In the genomic region with DNA sequence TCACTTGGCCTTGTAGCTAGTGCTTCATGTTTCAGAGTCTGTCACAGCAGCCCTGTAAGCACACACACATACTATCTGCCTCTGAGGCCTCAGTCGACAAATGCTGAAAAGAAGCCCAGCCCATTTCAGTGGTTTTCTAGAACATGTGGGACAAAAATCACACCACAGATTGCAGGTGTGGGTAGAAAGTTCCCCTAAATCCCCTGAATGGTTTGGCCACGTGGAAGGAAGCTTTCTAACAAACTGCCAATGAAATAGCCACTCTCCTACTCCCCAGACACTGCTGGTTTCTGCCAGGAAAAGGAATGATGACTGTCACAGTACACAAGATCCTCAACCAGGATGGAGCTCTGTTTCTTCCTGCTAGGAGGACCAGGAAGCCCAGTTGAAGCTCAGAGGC, we compare ENCODE assay signal across 25 mouse cellular contexts. TPM values are rescaled to one million over a fixed set of nuclear protein-coding genes. Genes with fewer than 3 reads are reported as not detected.
DNase-seq lines count a peak whose midpoint lies in the region; ATAC-seq and TF ChIP-seq lines count a peak whose summit lies in the region.
"Had no signal": no experiment of that assay in that cellular context is flagged by ENCODE, and none has a peak within 500 bp of the region (broad histone marks: within the 10 kb centered on the region; RNA-seq: fewer than 3 reads in every experiment).

No protein-coding gene starts in this region.

- H3K9me3 ChIP-seq in forebrain, embryonic 10.5 days = no peaks in the 10 kb centered on the region
- H3K9me3 ChIP-seq in forebrain, embryonic 16.5 days (ENCODE audit: control insufficient read depth, low read length) = no peaks in the 10 kb centered on the region
- no peaks in the 10 kb centered on the region for H3K9me3 ChIP-seq in midbrain, embryonic 16.5 days (replicated peaks; ENCODE audit: control insufficient read depth, low read length, poor library complexity, severe bottlenecking)
- H3K9me3 ChIP-seq in midbrain, embryonic 10.5 days (replicated peaks) = no peaks in the 10 kb centered on the region
- no peaks in the 10 kb centered on the region for H3K9me3 ChIP-seq in CH12.LX (replicated peaks; ENCODE audit: low read length)
- H3K9me3 ChIP-seq: forebrain, embryonic 13.5 days; heart, embryonic 13.5 days; hindbrain, embryonic 10.5 days; hindbrain, embryonic 15.5 days; midbrain, embryonic 15.5 days; neural tube, embryonic 12.5 days had no signal

- in situ Hi-C loops in CH12.LX (cut with MboI; ENCODE audit: low pct_ligation_motif_present, low pct_unique_long_range_greater_than_20kb, low sequenced_read_pairs) = no loop called here

- H3K9ac ChIP-seq in forebrain, embryonic 16.5 days (replicated peaks; ENCODE audit: low read depth, low read length) = no peak overlapping the region
- H3K9ac ChIP-seq in midbrain, embryonic 16.5 days (ENCODE audit: low read depth, low read length) = 0 out of 2 replicates have a peak overlapping the region, but pooled peaks have one; percentile 10
- H3K9ac ChIP-seq in CH12.LX (ENCODE audit: insufficient read depth, low read depth) = no peak overlapping the region
- H3K9ac ChIP-seq: forebrain, embryonic 13.5 days; heart, embryonic 13.5 days; hindbrain, embryonic 15.5 days; liver, embryonic 14.5 days; midbrain, embryonic 15.5 days; neural tube, embryonic 12.5 days had no signal

- H3K4me3 ChIP-seq in forebrain, embryonic 10.5 days = no peak overlapping the region
- H3K4me3 ChIP-seq in forebrain, embryonic 16.5 days (replicated peaks; ENCODE audit: low read length) = no peak overlapping the region
- no peak overlapping the region for H3K4me3 ChIP-seq in midbrain, embryonic 16.5 days (ENCODE audit: low read depth, low read length)
- H3K4me3 ChIP-seq in midbrain, embryonic 10.5 days = no peak overlapping the region
- no peak overlapping the region for H3K4me3 ChIP-seq in CH12.LX (replicated peaks in 1 of 3; ENCODE audit: low read depth in 2 of 3, low read length in 2 of 3, poor library complexity in 1 of 3)
- H3K4me3 ChIP-seq: forebrain, embryonic 13.5 days; heart, embryonic 13.5 days; hindbrain, embryonic 10.5 days; hindbrain, embryonic 15.5 days; layer of hippocampus, adult 2 months; midbrain, embryonic 15.5 days; neural tube, embryonic 12.5 days had no signal

- H3K27ac ChIP-seq in forebrain, embryonic 10.5 days = peak overlapping the region; percentile 49; the same call in 1 of the 2 replicates
- H3K27ac ChIP-seq in forebrain, embryonic 16.5 days (ENCODE audit: low read length) = no peak overlapping the region
- H3K27ac ChIP-seq in midbrain, embryonic 16.5 days (ENCODE audit: low read length) = no peak overlapping the region
- H3K27ac ChIP-seq in midbrain, embryonic 10.5 days (replicated peaks) = no peak overlapping the region
- no peak overlapping the region for H3K27ac ChIP-seq in CH12.LX (ENCODE audit: insufficient read depth, low read depth)
- H3K27ac ChIP-seq: forebrain, embryonic 13.5 days; heart, embryonic 13.5 days; hindbrain, embryonic 10.5 days; hindbrain, embryonic 15.5 days; layer of hippocampus, adult 2 months; liver, embryonic 14.5 days; midbrain, embryonic 15.5 days; neural tube, embryonic 12.5 days had no signal

- H3K4me1 ChIP-seq in forebrain, embryonic 10.5 days = peaks cover 45% of the 10 kb centered on the region
- peaks cover 14% of the 10 kb centered on the region for H3K4me1 ChIP-seq in forebrain, embryonic 16.5 days (replicated peaks; ENCODE audit: control insufficient read depth, insufficient read depth, low read length)
- 0 out of 2 replicates have a peak, but pooled peaks cover 2% of the 10 kb centered on the region for H3K4me1 ChIP-seq in midbrain, embryonic 16.5 days (ENCODE audit: control insufficient read depth, insufficient read depth, low read length)
- H3K4me1 ChIP-seq in midbrain, embryonic 10.5 days = peaks cover 25% of the 10 kb centered on the region
- peaks cover 3 to 89% of the 10 kb centered on the region in 2 experiments for H3K4me1 ChIP-seq in CH12.LX (ENCODE audit: control insufficient read depth in 1 of 2, insufficient read depth in 2 of 2)

- TF ChIP-seq POLR2A in CH12.LX (IDR thresholded peaks at IDR 0.05; ENCODE audit: low read depth, low read length) = no peak

- H3K79me2 ChIP-seq in CH12.LX (replicated peaks; ENCODE audit: control insufficient read depth, extremely low read depth, insufficient read depth, poor library complexity, severe bottlenecking) = no peaks in the 10 kb centered on the region

- no peaks in the 10 kb centered on the region for H3K36me3 ChIP-seq in forebrain, embryonic 10.5 days (replicated peaks)
- H3K36me3 ChIP-seq in forebrain, embryonic 16.5 days (ENCODE audit: control insufficient read depth, insufficient read depth) = no peaks in the 10 kb centered on the region
- H3K36me3 ChIP-seq in midbrain, embryonic 16.5 days (ENCODE audit: control insufficient read depth, insufficient read depth, low read length) = no peaks in the 10 kb centered on the region
- no peaks in the 10 kb centered on the region for H3K36me3 ChIP-seq in midbrain, embryonic 10.5 days
- peaks cover 0 to 21% of the 10 kb centered on the region in 2 experiments for H3K36me3 ChIP-seq in CH12.LX (replicated peaks in 1 of 2; ENCODE audit: control insufficient read depth in 1 of 2, insufficient read depth in 1 of 2, low read length in 1 of 2)
- H3K36me3 ChIP-seq: heart, embryonic 13.5 days; hindbrain, embryonic 10.5 days; hindbrain, embryonic 15.5 days; midbrain, embryonic 15.5 days; neural tube, embryonic 12.5 days had no signal

- DNase-seq in forebrain, embryonic 10.5 days (ENCODE audit: extremely low spot score, low spot score) = no peak
- no peak for DNase-seq in midbrain, embryonic 10.5 days (ENCODE audit: low spot score)
- DNase-seq in CH12.LX (ENCODE audit: extremely low read depth) = peak; percentile 44
- DNase-seq in telencephalon, adult 2 months (ENCODE audit: low read depth, low spot score) = peak; percentile 44
- no peak for DNase-seq in kidney, adult 8-10 months
- DNase-seq: adrenal gland, postnatal 25 days; cerebellum, adult 18-20 months; cerebellum, postnatal 10 days; gastrocnemius, postnatal 10 days; heart, postnatal 10 days; kidney, adult 18-20 months; kidney, postnatal 36 days; liver; lung, adult 2 months; lung, postnatal 10 days had no signal

- WGBS in forebrain, embryonic 10.5 days = 78% methylated on average over 2 of the region's 2 CpGs
- WGBS in forebrain, embryonic 16.5 days = 61% methylated on average over 2 of the region's 2 CpGs
- WGBS in midbrain, embryonic 16.5 days = 75% methylated on average over 2 of the region's 2 CpGs
- WGBS in midbrain, embryonic 10.5 days = 77% methylated on average over 2 of the region's 2 CpGs

- no peak for TF ChIP-seq RAD21 in CH12.LX (IDR thresholded peaks at IDR 0.05; ENCODE audit: low read depth, low read length)

- H3K27me3 ChIP-seq in forebrain, embryonic 10.5 days (ENCODE audit: poor library complexity, severe bottlenecking) = no peaks in the 10 kb centered on the region
- H3K27me3 ChIP-seq in forebrain, embryonic 16.5 days (replicated peaks; ENCODE audit: control insufficient read depth, insufficient read depth, low read length) = no peaks in the 10 kb centered on the region
- H3K27me3 ChIP-seq in midbrain, embryonic 16.5 days (ENCODE audit: control insufficient read depth, insufficient read depth, low read depth, low read length) = no peaks in the 10 kb centered on the region
- H3K27me3 ChIP-seq in midbrain, embryonic 10.5 days (ENCODE audit: low read depth, poor library complexity, severe bottlenecking) = no peaks in the 10 kb centered on the region
- H3K27me3 ChIP-seq in CH12.LX (replicated peaks) = no peaks in the 10 kb centered on the region
- H3K27me3 ChIP-seq: forebrain, embryonic 13.5 days; heart, embryonic 13.5 days; hindbrain, embryonic 15.5 days; midbrain, embryonic 15.5 days; neural tube, embryonic 12.5 days had no signal

- TF ChIP-seq EP300 in CH12.LX (IDR thresholded peaks at IDR 0.05; ENCODE audit: low read length) = no peak

- TF ChIP-seq CTCF in CH12.LX (conservative IDR thresholded peaks at IDR 0.05 in 1 of 2, IDR thresholded peaks at IDR 0.05 in 1 of 2; ENCODE audit: low read depth in 2 of 2, low read length in 2 of 2) = no peak

- H3K4me2 ChIP-seq in forebrain, embryonic 16.5 days (ENCODE audit: low read length) = no peak overlapping the region
- H3K4me2 ChIP-seq in midbrain, embryonic 16.5 days (ENCODE audit: low read length) = no peak overlapping the region
- H3K4me2 ChIP-seq in CH12.LX (ENCODE audit: insufficient read depth, low read depth, poor library complexity, severe bottlenecking) = no peak overlapping the region
- H3K4me2 ChIP-seq: forebrain, embryonic 13.5 days; heart, embryonic 13.5 days; hindbrain, embryonic 15.5 days; midbrain, embryonic 15.5 days; neural tube, embryonic 12.5 days had no signal

- no peak for ATAC-seq in forebrain, embryonic 16.5 days
- ATAC-seq in midbrain, embryonic 16.5 days = no peak
- ATAC-seq: forebrain, embryonic 13.5 days; midbrain, embryonic 15.5 days had no signal

- dilution Hi-C loops in CH12.LX (cut with MboI; ENCODE audit: extremely low pct_ligation_motif_present, extremely low pct_unique_long_range_greater_than_20kb, low sequenced_read_pairs) = no loop called here

TF ChIP-seq in CH12.LX, 34 proteins besides CTCF, POLR2A, EP300 and RAD21:
- 0 out of 2 replicates have a peak, but pooled peaks have one; percentile 17 for TF ChIP-seq MYC (IDR thresholded peaks at IDR 0.05; ENCODE audit: low read depth, low read length)
- no peak for TF ChIP-seq KAT2A (IDR thresholded peaks at IDR 0.05; ENCODE audit: insufficient replicate concordance, low read length)

RNA-seq across cellular contexts. Expression of gene Eefsec, which starts 33.7 kb away (rescaled TPM):
- polyA plus RNA-seq in forebrain, embryonic 10.5 days (2016; fragmentation: Nextera tagmentation; extraction: Ambion mirVana) = 38.6 and 40.6 TPM in 2 replicates
- polyA plus RNA-seq in forebrain, embryonic 16.5 days (2015; fragmentation: Nextera tagmentation; extraction: Ambion mirVana) = 29.4 and 30.8 TPM in 2 replicates
- polyA plus RNA-seq in midbrain, embryonic 16.5 days (2015; fragmentation: Nextera tagmentation; extraction: Ambion mirVana) = 25.3 and 26.3 TPM in 2 replicates
- 41.8 and 44.3 TPM in 2 replicates for polyA plus RNA-seq in midbrain, embryonic 10.5 days (2016; fragmentation: Nextera tagmentation; extraction: Ambion mirVana)
- total RNA-seq in CH12.LX (2012; rRNA removed) (32.1 and 32.8 TPM in 2 replicates), CH12.LX (2014; rRNA removed) (25.7 and 26.2 TPM in 2 replicates)
- polyA plus RNA-seq in CH12.LX (2012; ENCODE audit: insufficient read length, low read depth) = 48.8 and 53.5 TPM in 2 replicates

RNA-seq across cellular contexts. Expression of gene Ruvbl1, which starts 52.6 kb away (rescaled TPM):
- 221 TPM in 2 replicates for polyA plus RNA-seq in forebrain, embryonic 10.5 days (2016; fragmentation: Nextera tagmentation; extraction: Ambion mirVana)
- 133 and 146 TPM in 2 replicates for polyA plus RNA-seq in forebrain, embryonic 16.5 days (2015; fragmentation: Nextera tagmentation; extraction: Ambion mirVana)
- polyA plus RNA-seq in midbrain, embryonic 16.5 days (2015; fragmentation: Nextera tagmentation; extraction: Ambion mirVana) = 92.6 and 92.7 TPM in 2 replicates
- 180 and 192 TPM in 2 replicates for polyA plus RNA-seq in midbrain, embryonic 10.5 days (2016; fragmentation: Nextera tagmentation; extraction: Ambion mirVana)
- 156 and 207 TPM in 2 replicates for total RNA-seq in CH12.LX (2012; rRNA removed)
- total RNA-seq in CH12.LX (2014; rRNA removed) = 169 and 172 TPM in 2 replicates
- 159 and 184 TPM in 2 replicates for polyA plus RNA-seq in CH12.LX (2012; ENCODE audit: insufficient read length, low read depth)

Comparison
In these comparisons a context has a peak if more than half of its experiments do, and no peak if none do; other contexts are left out.
1. DNase-seq: peak in CH12.LX (single experiment) and telencephalon, adult 2 months (single experiment); none in forebrain, embryonic 10.5 days (single experiment), midbrain, embryonic 10.5 days (single experiment) and kidney, adult 8-10 months (0 of 2).